Mouse (Mus musculus): Measurements from ENCODE around the gene Gmnn.
"Not testable (repeated sequence)": the region's sequence is repeated elsewhere in the genome, so short reads cannot be mapped to it uniquely, and the experiment has no call there.

Gene Gmnn

DNA sequence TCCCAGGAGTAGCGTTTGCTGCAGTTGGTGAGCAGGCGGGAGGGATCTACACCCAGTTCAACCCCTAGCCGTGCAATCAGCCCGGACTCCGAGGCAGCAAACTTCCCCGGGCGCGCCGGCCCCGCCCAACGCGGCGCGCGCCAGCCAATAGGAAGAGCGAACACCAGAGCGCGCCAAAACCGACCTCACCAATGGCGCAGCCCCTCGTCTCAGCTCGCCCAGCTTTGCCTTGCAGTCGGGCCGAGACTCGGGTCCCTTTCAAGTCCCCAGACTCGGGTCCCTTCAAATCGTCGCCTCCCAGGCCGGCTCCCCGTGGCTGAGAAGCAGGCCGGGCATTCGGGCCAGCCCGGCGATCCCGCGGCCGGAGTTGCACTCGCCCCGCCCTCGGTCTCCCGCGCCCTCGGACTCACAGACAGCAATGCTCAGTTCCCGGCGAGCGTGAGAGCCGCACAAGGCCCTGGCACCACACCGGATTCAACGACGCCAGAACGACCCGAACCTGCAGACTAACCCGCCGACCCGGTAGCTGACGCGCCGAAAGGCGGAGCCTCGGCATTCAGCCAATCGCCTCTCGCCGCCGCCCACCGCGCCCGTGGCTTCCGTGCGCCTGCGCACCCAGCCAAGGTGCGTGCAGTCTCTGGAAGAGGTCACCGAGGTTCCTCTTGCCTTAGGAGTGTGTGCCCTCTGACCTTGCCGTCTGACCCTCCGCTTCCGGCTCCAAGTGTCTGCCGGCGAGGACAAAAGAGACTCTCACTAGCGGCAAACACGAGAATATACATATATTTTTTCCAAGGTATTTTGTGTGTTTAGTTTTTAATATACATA lies at the start of gene Gmnn:
Gene Gmnn (minus strand): TSS at position 521 of the 825 bp plus-strand sequence.
- in situ Hi-C loops (cut with MboI, MseI), result no loop called here

DNA sequence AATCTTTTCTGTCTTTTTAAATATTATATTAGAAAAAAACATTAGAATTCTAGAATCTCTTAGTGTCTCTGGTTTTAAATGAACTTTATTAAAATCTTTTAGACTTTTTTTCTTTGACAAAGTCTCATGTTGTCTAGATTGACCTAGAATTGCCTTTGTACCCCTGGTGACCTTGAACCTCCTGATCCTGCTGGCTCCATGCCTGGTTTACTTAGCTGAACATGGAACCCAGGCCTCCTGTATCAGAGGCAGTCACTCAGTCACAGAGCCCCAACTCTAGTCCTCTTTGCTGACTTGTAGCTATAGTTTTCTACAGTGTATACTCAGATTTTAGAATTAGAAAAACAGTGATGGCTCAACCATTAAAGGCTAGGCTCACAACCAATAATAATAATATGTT lies 44.4 kb upstream of the Gmnn start:
- in situ Hi-C loops (cut with MboI, MseI), result no loop called here

DNA sequence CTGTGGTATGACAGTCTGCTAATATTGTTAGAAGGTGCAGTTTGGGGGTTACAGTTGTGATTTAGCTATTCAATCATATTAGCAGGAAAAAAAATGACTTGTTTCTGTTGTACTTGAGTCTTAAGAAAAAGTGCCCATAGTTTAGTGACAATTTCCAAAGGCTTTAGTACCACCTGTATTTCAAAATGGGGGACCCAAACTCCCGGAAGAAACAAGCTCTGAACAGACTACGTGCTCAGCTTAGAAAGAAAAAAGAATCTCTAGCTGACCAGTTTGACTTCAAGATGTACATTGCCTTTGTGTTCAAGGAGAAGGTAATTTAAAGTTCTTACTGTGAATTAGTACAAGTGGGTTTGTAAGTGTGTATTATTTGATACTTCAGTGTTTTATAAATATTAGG lies 41.5 kb upstream of the Gmnn start:
- in situ Hi-C loops (cut with MboI, MseI), result no loop called here

DNA sequence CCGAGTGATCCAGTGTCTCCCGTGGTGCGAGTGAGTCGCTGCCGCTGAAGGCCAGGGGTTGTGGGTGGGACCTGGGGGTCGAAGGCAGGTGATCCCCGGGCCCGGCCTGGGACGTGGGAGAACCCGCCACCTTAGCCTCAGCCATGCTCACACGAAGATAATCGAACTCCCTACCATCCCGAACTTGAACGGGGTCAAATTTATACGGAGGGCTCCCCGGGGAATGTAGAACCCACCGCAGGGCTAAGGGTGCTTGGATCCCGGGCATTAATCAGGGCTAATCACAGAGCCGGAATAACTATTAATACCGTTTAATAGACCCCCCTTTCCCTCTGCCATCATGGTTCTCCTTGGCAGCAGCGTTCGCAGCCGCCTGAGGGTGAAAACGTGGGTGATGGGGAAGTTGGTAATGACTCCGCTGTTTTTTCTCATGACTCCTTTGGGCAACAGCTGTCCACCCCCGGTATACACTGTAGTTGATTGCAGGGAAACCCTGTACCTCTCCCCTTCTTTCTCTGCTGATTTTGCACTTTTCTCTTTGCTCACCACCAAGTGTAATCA lies 40.5 kb upstream of the Gmnn start:
- in situ Hi-C loops (cut with MboI, MseI), result no loop called here

DNA sequence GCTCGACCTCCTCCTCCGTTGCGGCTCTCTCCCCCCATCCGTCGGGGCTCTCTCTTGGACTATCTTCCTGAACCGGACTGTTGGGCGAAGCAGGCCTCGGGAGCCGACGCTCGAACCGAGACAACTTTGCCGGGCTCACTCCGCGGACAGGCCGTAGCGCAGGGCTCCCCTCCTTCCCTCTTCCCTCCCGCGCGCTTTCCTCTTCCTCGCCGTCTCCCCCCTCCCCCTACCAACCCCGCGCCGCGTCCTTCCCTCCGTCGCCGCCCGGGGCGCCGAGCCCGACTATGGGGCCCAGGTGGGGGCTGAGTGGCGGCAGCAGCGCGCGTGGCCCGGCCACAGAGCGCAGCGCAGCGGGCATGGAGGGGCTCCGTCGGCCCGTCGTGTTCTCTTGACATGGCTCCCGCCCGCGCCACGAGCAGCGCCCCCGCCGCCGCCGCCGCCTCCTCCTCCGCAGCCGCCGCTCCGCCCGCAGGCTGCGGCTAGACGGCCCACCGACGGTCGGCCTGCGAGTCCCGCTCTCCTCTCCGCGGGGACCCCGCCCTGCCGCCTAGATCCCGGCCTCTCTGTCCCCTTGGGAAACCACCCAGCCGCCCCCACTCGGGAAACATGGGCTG lies 39.7 kb upstream of the Gmnn start, which contains the start of gene BC005537:
Gene BC005537 (plus strand): TSS at position 350 of the 614 bp plus-strand sequence.
- in situ Hi-C loops (cut with MboI, MseI), result no loop called here

DNA sequence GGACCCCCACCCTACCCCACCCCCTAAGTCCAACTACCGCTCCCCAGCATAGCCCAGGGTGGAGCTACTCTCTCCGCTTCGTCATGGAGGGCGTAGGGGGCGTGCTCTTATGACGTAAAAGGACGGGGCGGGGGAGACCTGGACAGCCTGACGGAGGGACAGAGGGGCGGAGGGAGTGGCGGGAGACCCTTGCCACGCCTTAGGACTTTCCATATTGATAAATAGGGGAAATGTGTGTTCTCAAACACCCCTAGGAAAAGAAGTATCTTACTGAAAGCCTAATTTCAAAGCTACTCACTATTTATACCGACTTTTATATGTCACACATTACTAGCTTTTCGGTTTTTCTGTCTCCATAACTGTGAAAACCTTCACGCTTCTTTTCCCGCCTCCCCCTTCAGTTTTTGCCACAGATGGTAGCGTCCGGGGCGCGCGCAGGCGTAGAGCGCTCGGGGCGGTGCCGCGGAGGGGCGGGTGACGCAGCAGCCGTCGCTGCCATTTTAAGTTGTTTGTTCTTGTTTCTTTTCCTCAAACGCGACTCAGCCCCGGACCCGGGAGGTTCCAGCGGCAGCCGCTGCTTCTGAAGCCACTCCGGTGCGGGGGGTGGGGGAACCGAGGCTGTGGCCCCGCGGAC lies 39.1 kb upstream of the Gmnn start:
- in situ Hi-C loops (cut with MboI, MseI), result no loop called here

DNA sequence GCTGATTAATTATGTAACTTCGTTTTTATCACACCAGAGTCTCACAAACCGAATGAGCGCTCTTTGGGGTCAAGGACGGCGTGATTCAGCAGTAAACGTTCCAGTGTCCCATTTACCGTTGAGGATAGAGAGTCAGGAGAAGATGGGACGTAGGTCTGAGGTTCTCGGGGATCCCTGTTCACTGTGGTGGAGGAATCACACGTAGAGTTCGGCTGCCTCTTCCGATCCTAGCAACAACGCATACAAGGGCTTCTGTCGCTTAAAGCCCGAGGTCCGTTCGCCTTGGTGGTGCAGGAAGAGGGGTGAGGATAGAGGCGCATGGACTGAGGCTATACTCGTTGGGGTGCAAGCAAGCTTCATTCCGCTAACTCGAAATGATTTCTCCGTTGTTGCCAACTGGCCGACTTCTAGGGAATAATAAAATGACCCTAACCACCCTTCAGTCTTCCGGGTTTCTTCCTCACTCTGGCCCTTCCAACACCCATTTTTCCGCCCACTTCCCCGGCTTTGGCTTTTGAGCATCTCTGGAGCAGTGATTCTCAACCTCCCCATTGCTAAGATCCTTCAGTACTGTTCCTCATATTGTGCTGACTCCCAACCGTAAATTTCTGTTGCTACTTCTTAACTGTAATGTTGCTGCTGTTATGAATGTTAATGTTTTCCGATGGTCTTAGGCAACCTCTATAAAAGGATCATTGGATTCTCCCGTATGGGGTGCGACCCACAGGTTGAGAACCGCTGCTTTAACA lies 38.4 kb upstream of the Gmnn start:
- in situ Hi-C loops (cut with MboI, MseI), result loop anchor here (25.0 kb wide), 1 partner anchor 1038 kb away; the partner anchor contains the start of genes Hist1h1a, Hist1h2ab, Hist1h3a and Hist1h3b

DNA sequence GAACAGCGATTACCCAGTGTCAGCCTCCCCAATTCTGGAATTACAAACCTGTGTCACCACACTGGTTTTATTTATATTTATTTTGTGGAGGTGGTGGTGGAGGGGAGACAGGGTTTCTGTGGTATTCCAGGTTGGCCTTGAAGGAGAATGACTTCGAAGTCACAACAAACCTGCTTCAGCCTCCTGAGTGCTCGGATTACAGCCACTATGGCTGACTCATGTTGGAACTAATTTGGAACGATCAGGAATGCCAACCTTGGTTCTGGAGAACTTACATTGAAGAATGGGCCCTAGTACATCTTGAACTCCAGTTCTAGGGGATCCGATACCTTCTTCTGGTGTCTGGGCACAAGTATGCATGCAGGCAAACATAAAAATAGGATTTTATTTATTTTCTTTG lies 37.7 kb upstream of the Gmnn start:
- in situ Hi-C loops (cut with MboI, MseI), result loop anchor here (25.0 kb wide), 1 partner anchor 1037 kb away; the partner anchor contains the start of genes Hist1h1a, Hist1h2ab, Hist1h3a and Hist1h3b

DNA sequence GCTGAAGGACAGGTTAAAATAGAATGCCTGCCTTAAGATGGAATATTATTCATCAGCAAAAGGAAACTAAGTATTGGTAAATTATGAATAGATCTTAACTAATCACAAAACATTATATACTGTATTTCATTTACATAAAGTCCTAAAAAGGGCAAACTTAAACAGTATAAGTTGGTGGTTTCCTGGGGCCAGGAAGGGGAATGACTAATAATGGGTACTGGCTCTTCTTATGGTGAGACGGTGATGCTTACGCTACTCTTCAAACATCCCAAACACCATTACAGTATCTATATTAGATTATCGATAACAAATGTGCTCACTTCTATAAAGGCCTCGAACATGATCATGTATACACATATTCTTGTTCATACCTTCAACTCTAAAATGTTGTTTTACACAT lies 37.0 kb upstream of the Gmnn start:
- in situ Hi-C loops (cut with MboI, MseI), result loop anchor here (25.0 kb wide), 1 partner anchor 1036 kb away; the partner anchor contains the start of genes Hist1h1a, Hist1h2ab, Hist1h3a and Hist1h3b

DNA sequence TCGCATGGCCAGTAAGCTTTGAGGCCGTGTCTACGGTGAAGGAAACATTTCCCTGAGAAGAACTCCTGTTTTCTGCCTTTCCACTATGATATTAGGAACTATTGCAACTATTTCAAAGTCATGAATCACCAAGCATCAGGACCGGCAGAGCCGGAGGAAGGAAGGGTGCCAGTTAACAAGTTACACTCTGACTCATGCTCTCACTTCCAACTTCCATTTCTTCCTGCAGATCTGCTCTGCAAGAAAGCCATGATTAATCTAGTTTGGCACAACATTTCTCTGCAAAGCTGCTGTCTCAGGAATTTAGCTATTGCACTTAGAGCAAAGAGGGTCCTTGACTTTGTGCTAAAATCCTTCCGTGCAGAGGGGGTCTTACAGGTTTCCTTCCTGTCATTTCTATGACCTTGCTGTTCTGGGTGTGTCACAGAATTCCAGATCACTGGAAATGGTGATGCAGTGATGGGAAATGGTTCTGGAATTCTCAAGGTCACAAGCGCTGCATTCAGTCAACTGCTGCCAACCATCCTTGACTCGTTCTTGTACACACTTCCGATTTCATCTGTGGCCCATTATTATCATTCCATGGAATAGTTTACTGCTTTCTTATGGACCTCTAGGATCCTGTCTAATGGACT lies 30.8 kb upstream of the Gmnn start:
- in situ Hi-C loops (cut with MboI, MseI), result loop anchor here (25.0 kb wide), 1 partner anchor 1030 kb away; the partner anchor contains the start of genes Hist1h1a, Hist1h2ab, Hist1h3a and Hist1h3b

DNA sequence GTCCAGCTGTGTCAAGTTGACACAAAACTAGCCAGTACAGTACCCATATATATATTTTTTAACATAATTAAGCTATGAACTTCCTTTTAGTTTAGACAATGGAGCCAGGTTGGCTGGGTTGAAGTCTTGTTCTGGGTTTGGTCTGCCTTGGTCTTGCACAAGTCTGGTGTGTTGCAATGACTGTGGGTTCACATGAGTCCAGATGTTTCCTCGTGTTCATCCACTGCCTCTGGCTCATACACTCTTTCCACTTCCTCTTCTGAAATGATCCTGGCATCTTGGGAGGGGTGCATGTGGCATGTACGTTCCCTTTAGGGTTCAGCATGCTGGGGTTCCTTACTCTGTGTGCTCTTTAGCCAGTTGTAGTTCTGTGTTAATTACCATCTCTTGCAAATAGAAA lies 29.6 kb upstream of the Gmnn start:
- in situ Hi-C loops (cut with MboI, MseI), result loop anchor here (25.0 kb wide), 1 partner anchor 1029 kb away; the partner anchor contains the start of genes Hist1h1a, Hist1h2ab, Hist1h3a and Hist1h3b

DNA sequence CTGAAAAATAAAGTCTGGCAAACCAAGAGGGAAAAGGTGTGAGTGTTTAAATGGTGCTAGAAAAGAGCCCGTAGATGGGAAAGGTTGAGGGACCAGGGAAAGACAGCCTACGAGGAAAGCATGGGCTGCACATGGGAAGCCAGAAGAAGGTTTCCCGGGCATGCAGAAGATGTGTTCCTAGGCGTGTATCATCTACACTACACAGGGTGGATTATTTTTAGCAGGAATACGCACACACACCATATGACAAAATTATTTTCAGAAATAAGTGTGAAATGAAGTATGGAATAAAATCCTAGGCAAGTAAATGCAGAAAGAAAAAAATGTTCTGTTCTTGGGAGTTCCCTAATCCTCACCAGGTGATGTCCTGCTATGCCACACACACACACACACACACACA lies 25.8 kb upstream of the Gmnn start:
- in situ Hi-C loops (cut with MboI, MseI), result loop anchor here (25.0 kb wide), 1 partner anchor 1025 kb away; the partner anchor contains the start of genes Hist1h1a, Hist1h2ab, Hist1h3a and Hist1h3b

DNA sequence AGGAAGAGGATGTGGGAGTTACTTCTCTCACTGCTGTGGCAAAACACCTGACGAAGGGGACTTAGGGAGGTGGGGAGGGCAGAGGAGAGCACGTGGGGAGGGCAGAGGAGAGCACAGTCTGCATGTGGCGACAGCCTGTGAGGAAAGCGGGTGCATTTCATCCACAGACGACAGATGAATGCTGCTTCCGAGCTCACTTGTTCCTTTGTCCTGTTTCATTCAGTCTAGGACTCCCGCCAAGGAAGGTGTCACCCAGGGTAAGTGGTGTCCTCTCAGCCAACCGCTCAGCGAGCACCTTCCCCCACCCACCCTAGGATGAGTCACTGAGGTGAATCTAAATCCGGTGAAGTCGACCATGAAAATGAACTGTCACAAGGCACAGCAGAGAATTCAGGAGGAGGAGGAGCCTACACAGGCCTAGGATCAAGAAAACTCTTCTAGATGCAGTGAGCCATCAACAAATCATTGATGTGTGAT lies 24.3 kb upstream of the Gmnn start:
- in situ Hi-C loops (cut with MboI, MseI), result loop anchor here (25.0 kb wide), 1 partner anchor 1024 kb away; the partner anchor contains the start of genes Hist1h1a, Hist1h2ab, Hist1h3a and Hist1h3b

DNA sequence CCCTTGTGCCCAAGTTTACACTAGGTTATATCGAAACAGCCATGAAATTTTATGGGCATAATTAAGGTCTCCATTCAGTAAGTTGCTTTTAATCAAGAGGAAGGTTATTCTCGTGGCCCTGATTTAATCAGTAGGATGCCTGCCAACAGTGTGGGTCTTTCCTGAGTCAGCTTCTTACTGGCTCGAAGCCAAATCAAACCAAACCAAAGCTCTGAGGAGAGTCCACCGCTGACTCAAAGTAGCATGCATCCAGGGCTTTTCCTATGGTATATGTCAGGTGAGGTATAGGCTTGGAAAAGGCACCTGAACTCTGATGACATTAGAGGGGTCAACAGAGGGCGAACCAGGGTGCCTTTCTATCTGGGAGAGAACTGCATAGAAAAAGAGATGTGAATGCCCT lies 20.2 kb upstream of the Gmnn start:
- in situ Hi-C loops (cut with MboI, MseI), result loop anchor here (25.0 kb wide), 1 partner anchor 1020 kb away; the partner anchor contains the start of genes Hist1h1a, Hist1h2ab, Hist1h3a and Hist1h3b

DNA sequence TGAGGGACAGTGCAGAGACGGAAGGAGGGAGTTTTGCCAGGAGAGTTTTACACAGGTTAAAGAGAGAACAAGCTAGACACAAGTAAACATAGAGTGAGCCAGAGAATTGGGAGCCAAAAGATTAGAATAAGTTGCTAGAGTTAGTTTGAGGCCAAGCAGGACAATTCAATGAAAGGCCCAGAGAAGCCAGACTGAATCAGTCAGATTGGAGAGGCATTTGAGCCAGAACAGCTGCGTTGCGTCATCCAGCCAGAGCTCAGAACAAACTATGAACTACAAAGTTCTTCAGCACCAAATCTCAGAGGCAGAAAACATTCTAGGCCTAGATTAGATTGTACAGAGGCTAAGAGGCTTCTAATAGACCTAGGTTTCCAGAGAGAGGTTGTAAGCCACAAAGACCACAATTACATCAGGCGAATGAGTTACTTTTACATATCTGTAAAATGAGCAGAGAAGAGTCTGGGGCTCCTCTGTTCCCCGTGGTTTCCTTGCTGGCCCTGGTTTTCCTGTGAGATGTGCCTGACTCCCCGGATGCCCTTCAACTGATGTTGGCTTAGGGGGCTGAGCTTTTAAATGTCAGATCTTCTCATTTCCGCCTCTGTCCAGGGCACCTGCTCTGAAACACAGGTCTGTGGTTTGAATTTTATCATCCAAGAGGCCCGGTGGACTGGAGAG lies 17.1 kb upstream of the Gmnn start:
- in situ Hi-C loops (cut with MboI, MseI), result loop anchor here (25.0 kb wide), 1 partner anchor 1017 kb away; the partner anchor contains the start of genes Hist1h1a, Hist1h2ab, Hist1h3a and Hist1h3b

DNA sequence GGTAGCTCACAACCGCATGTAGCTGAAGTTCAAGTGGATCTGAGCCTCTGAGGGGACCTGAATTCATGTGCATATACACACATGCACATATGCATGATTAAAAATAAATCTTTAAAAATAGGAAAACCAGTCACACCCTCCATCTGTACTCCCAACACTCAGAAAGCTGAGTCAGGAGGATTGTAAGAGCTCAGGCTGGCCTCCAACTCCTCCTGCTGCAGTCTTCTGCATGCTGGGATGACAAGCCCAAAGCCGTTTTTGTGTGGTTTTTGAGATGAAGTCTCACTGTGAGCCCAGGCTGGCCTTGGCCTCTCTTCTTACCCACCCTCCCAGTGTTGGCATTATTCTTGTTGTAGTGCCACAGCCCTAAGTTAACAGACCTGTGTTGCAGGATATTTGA lies 16.3 kb upstream of the Gmnn start:
- in situ Hi-C loops (cut with MboI, MseI), result loop anchor here (25.0 kb wide), 1 partner anchor 1016 kb away; the partner anchor contains the start of genes Hist1h1a, Hist1h2ab, Hist1h3a and Hist1h3b

DNA sequence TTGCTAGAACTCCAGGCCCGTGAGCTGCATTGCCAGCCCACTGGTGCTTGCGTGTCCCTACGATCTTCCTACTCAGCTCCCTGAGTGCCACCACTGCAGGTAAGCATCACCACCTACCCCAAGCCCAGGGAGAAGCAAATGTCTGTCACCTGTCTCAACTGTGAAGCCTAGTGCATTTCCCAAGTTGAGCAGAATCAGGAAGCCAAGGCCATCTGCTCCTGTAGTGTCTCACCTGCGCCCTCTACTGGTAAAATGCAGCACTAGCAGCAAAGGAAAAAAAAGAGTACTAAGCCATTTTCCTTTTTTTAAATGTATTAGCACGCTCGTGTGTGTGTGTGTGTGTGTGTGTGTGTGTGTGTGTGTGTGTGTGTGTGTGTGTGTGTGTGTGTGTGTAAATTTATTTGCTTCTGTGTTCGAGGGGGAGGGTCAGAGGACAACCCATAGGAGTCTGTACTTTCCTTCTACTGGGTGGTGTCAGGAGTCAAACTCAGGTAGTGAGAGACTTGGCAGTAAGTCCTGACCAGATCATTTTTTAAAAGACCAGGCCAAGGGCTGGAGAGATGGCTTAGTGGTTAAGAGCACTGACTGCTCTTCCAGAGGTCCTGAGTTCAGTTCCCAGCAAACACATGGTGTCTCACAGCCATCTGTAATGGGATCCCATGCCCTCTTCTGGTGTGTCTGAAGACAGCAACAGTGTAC lies 14.6 kb upstream of the Gmnn start:
- in situ Hi-C loops (cut with MboI, MseI), result loop anchor here (25.0 kb wide), 1 partner anchor 1014 kb away; the partner anchor contains the start of genes Hist1h1a, Hist1h2ab, Hist1h3a and Hist1h3b

DNA sequence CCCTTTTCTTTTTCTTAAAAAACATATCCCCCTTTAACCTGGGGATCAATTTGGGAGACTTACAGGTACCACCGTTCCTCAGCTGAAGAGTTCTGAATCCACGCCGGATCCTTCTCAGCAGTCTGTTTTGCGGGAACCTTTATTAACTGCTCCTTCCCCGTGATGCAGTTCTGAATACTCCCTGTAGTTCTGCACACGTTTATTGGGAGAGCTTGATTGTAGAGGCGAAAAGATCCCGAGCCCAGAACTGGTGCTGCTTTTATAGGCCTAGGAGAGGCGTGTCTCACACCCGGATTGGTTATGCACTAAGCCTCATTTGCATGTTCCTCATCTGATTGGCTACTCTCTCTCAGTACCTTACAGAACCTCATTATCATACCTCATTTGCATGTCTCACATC lies 9.8 kb upstream of the Gmnn start:
- in situ Hi-C loops (cut with MboI, MseI), result not testable (repeated sequence)

Data from regulatory T cell (primary cell).